Mouse (Mus musculus): Measurements from ENCODE around the gene Kmt5b.

Kmt5b gene

DNA sequence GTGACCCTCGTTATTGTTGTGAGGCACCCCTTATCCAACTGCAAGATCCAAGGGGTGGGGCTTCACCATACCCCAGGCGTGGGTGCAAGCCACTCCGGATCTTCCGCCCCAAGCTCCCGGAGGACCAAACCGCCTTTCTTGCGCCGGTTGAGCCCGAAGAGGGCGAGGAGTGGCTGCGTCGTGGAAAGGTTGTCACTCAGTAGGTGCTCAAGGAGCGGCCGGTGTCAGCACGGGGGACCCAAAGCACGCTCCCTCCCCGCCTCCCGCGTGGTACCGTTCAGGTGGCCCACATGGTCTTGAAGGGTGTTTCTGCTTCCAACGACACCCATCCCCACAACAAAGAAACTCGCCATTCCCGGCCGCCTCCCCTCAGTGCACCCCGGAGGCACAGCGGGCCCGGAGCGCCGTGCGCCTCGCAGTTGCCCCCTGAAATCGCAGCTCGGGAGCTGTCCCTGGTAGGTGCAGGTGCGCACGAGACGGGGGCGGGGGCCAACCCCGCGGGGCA is at the start of gene Kmt5b:
Gene Kmt5b, plus strand, starts transcription at position 146 of the 505 bp plus-strand sequence.
- peak; percentile 56 to 61 for DNase-seq (ENCODE audit: low spot score in 2 of 2)

DNA sequence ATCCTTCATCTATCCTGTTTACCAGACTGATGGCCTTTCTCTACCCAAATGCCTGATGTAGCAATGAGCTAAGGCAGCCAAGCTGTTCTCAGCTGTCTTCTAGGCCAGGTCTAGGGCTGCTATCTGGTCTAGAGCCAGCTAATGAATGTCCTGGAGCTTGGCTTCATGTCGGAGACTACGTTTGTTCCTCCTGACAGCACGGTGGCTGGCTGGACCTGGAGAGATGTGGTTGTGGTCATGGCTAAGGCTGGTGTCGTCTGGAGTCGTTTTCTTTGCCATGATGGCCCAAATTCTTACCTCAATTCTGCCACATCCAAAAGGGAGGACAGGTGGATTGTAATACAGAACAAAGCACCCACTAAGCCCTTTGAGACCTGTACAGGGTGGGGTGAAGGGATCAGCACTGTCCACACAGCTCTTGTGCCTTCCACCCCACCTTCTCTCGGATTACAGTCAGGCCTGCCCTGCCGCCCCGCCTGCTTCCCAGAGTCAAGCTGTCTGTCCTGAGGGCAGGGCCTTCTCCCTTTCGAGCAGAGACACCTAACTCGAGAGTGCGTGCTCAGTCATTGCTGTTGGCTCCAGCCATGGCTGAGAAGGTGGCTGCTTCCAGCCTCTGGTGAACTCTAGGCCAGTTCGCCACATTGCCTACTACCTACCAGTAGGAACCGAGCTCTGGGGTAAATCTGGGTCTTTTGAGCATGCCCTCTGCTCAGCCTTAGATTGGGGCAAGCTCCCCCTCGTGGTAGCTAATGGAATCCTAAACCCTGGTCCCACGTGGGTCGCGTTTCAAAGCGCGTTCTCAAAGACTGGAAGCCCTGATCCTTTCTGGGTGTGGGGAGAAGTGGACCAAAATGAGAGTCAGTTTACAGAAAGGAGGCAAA is 48.5 kb upstream of the Kmt5b start:
- peak; percentile 68 to 70 for DNase-seq (ENCODE audit: low spot score in 2 of 2)

DNA sequence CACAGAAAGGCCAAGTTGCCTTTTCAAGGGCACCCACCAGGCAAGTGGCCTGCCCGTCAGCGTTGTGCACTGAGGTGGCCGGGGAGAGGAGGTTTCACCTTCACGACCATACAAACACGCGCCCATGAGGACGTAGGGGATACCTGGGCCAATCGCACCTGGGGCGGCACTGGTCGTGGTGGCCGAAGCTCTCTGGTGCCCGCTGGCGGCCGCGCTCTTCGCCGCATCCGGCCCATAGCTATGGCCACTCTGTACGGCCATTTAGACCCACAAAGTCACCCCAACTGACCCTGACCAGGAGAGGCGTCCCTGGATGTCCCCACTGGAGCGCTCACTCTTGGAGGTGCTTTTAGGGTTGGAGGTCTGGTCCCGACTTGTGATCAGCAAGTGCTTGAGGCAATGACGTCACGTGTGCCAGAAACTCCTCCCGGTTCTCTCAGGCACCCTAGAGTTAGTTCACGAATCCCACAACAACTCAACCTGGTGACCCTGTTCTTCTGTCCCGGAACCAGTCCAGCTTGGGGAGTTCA is 47.8 kb upstream of the Kmt5b start:
- DNase-seq (ENCODE audit: low spot score in 2 of 2): peak; percentile 38 to 66

DNA sequence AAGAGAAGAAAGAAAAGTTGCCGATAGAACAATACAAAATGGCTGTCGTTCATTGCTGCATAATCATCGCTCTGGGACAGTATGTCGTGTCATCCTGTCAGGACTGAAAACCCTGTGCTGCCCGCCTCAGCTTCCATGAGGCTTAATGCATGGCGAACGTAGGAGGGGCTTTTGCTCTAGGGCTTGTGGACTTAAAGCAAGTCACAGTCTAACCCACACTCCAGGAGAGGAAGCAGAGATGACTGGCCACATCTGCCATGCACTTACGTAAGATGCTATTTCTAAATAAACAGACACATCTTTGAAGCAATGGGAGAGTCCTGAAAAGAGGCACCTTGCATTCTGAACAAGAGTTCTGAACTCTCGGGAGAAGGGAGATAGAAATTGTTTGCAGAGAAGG is 44.1 kb upstream of the Kmt5b start:
- DNase-seq (ENCODE audit: low spot score in 2 of 2): no peak

DNA sequence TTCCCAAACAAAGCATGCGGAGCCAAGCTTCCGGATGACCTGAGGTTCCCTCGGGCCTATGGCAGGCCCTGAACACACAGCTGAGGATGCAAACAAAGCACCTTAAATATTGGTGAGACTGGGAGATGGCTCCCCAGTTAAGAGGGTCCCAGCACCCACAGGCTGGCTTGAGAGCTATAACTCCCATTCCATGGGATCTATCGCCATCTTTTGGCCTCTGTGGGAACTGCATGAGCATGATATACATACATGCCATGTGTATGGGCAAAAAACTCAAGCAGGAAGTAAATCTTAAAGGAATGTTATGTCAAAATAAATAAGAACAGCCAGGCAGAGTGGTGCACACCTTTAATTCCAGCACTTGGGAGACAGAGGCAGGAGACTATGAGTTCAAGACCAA is 43.3 kb upstream of the Kmt5b start:
- DNase-seq (ENCODE audit: low spot score in 2 of 2): no peak

DNA sequence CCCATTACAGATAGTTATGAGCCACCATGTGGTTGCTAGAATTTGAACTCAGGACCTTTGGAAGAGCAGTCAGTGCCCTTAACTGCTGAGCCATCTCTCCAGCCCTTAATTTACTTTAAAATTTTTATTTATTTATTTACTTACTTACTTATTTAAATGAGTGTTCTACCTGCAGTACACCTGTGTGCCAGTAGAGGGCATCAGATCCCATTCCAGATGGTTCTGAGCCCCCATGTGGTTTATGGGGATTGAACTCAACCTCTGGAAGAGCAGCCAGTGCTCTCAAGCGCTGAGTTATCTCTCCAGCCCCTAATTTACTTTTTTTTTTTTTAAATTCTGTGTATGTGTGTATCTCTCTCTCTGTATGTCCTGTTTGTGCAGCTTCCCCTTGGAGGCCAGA is 42.4 kb upstream of the Kmt5b start:
- peak; percentile 71 to 76 for DNase-seq (ENCODE audit: low spot score in 2 of 2)

DNA sequence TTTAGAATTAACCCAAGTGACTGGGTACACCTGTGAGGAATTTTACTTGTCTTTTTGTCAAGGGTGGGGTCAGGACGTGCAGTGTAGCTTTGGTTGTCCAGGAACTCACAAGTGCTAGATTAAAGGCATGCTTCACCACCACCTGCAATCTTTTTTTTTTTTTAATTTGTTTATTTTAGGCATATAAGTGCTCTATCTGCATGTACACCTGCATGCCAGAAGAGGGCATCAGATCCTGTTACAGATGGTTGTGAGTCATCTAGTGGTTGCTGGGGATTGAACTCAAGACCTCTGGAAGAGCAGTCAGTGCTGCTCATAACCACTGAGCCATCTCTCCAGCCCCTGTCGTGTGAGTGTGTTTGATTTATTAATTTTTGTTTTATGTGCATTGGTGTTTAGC is 38.3 kb upstream of the Kmt5b start:
- no peak for DNase-seq (ENCODE audit: low spot score in 2 of 2)

DNA sequence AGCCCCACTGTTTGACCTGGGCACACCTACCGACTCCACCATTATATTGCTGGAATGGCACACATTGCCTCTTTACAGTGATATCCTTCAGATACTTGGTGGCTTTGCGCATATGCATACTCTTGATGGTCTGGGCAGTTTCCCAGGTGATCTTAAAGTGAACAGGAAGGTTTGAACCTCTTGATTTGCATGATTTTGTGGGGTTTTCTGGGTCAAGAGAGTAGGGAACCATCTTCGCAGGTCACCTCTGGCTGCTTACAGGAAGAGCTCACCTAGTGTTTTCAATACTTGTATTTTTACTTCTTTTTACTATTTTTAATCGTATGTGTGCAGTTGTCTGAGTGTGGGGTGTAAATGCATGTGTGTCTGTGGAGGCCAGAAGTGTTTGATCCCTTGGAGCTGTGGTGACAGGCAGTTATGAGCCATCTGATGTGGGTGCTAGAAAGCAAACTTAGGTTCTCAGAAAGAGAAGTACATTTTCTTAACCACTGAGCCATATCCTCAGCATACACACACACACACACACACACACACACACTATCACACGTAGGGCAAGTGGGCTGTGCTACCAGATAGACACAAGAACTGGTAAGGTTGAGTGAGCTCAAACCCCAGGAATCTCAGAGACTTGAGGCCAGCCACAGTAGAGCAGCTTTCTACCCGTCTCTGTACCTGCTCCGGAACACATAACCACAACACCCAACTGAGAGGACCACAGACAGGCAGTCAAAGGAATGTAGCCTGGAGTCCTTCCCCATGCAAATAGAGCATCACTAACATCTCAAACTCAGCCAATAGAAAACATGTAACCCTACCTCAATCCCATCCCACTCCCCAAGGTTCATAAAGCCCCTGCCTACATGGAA is 36.2 kb upstream of the Kmt5b start:
- DNase-seq (ENCODE audit: low spot score in 2 of 2): no peak

DNA sequence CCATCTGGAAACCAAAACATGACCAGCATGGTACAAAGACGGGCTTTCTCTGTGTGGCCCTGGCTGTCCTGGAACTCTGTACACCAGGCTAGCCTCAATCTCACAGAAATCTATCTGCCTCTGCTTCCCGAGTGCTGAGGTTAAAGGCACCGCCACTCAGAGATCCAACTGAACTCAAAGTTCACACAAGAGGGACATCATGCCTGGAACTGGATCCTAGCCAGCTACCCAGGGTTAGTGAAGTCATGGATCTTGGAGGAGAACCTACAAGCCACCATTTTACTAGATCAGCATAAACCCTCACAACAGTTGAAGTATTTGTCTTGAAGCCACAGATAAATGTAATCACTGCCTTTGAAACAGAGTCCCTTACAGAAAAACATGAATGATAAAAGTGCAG is 31.2 kb upstream of the Kmt5b start:
- DNase-seq (ENCODE audit: low spot score in 2 of 2): no peak

DNA sequence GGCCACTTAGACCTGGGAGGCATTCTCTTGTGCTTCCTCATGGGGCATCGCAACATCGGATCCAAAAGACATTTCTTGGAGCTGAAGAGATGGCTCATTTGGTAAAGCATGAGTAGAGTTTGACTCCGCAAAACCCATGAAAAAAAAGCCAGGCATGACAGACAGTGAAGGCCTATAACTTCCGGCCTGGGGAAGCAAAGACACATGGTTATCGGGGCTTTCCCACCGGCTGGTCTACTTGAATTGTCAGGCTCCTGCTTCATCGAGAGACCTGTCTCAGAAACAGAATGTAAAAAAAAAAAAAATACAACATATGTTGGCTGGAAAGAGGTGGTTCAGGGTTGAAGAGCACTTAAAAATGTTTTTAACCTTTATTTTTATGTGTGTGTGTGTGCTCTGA is 27.6 kb upstream of the Kmt5b start:
- DNase-seq (ENCODE audit: low spot score in 2 of 2): no peak

DNA sequence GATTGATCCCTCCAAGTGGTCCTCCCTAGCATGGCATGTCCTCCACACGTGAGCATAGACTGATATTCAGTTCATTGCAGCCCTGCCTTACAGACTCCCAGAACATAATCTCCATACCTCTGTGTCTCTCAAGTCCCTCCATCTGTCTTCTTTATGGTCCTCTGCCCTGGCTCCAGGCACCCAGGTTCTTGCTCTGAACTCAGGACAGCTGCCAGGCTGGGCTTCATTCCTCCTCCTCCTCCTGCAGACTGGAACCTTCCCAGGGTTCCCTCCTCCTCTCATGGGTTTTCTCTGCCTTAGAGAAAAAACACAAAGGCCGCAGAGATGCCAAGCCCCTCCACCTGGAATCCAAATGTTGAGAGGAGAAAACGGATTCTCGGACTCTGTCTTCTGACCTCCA is 24.5 kb upstream of the Kmt5b start:
- no peak for DNase-seq (ENCODE audit: low spot score in 2 of 2)

DNA sequence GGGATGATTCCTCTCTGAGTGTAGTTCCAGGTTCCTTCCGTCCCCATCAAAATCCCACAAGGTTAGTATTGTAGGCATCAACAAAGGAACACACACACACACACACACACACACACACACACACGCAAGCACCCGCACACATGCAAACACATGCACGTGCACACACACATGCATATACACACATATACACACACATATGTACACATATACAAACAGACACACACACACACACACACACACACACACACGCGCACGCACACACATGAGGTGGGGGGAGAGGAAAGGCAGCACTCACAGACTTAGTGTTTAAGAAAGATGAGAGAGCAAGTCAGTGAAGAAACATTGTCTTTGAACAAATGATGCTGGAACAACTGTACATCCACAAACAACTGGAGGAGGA is 23.9 kb upstream of the Kmt5b start:
- DNase-seq (ENCODE audit: low spot score in 2 of 2): no peak

DNA sequence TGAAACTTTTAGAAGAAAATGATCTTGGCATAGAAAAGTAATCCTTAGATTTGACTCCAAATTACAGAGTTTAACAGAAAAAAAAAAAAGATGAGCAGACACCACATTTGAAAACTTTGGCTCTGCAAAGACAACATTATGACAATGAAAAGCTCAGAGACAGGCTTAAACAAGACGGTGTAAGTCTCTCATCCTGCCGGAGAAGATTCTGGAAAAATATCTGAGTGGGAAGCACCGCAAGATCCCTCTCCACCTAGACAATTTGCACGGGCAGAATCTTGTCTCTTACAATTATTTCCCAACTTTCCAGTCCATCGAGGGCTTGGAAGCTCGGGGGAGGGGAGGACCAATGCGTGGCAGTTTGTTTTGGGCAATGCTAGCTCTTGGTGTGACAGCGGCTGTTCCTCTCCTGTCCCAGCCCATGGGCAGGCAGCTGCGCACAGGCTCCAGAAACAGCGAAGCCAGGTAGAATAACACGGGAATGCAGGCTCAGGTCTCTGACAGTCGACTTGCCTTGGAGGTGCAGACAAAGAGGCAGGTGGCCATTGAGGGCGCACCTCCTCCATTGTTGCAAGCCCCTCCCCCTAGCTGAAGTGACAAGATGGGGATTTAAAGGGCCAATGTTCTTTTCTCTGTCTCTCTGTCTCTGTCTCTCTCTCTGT is 23.2 kb upstream of the Kmt5b start:
- peak; percentile 51 to 69 for DNase-seq (ENCODE audit: low spot score in 2 of 2)

DNA sequence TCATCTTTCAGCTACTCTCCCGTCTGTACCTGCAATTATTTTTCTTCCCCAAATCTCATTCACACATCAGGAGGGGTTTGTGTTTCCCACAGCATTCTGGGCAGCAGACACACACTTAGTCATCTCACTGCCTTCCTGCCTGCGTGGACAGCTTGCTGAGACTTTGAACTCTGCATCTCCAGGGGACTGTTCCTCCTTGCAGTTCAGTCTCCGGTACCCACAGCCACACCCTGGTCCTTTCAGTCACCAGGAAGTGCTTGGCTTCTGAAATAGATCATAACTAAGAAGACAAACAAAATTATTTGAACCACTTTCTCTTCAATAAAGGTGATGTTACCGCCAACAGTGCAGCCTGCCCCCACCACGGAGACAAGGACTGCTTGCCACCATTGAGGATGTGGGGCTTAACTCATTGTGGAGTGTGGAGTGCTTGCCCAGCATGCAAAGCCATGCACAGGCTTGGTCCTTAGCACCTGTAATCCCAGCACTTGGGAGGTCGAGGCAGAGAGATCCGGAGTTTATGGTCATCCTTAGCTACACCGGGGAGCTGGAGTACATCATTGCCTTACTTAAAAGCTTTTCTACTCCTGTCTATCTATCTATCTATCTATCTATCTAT is 14.5 kb upstream of the Kmt5b start:
- DNase-seq (ENCODE audit: low spot score in 2 of 2): no peak

DNA sequence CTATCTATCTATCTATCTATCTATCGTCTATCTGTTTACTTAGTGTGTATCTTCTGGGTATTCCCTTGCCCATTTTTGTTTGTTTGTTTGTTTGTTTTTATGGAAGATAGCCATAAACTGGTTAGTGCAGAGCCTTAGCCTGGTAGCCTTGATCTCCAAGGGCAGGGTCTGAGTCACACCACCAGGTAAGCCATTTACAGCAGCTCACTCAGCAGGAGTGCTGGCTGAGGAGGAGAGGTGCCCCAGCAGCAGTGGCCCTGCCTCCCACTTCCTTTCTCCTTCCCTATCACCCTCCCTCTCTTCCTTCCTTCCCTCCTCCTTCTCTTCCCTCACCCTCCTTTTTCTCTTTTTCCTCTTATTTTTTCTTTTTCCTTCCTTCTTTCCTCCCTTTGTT is 14.0 kb upstream of the Kmt5b start:
- DNase-seq (ENCODE audit: low spot score in 2 of 2): no peak

DNA sequence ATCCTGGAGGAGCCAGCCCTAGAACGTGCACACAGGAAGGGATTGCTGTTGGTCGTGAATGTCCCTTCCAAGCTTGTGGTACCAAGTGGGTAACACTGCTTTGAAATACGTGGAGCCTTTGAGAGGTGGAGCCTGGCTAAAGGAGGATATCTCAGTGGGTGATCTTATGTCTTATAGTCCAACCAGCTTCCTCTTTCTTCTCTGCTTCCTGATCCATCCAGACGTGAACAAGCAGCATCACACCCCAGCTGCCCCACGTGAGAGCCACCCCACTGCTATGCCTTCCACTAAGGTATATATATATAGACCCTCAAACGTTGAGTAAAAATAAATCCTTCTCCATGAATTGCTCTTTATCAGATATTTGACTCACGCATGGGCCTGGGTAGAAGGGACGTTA is 13.5 kb upstream of the Kmt5b start:
- no peak for DNase-seq (ENCODE audit: low spot score in 2 of 2)

DNA sequence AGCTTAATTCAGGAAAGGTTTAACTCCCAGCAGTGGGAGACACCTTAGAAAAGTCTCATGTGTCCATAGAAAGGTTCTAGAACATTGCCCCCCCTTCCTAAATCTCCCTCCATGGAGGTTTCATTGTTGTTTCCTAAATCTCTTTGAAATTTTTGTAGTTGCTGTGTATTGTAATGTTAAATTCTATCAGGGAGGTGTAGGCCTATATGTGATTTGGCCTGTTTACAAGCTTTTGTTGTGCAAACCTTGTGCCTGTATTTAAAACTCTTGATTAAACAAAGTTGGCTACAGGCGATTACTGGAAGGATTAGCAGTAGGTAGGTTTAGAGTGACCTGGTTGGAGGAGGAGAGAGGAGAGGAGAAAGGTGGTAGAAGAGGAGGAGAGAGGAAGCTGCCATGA is 9.4 kb upstream of the Kmt5b start:
- DNase-seq (ENCODE audit: low spot score in 2 of 2): no peak

DNA sequence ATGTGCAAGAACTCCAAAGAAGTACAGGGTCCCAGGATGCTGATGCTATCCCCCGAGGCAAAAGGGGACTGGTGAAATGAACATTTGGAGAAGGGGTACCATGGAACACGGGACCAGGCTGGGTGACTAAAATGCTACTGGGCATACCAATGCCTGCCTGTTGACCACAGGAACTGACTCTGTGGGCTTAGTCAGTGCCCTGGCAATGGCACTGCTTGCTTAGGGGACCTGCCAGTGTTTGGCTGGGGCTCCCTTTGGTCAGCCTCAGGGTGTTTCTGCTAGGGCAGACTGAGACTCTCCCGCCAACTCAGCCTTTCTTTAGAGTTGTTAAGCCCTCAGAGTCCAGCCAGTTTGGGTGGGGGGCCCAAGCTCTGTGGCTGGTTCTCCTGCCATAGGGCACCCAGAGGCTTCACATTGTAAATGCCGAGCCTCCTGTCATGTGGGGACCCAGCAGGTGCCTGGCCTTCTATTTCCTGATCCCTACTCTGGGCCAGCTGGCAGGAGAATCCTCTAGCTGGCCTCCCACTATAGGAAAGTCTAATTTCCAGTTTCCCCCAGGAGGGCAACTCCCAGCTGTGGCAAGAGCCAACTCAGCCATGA is 1.9 kb upstream of the Kmt5b start:
- no peak for DNase-seq (ENCODE audit: low spot score in 2 of 2)

DNA sequence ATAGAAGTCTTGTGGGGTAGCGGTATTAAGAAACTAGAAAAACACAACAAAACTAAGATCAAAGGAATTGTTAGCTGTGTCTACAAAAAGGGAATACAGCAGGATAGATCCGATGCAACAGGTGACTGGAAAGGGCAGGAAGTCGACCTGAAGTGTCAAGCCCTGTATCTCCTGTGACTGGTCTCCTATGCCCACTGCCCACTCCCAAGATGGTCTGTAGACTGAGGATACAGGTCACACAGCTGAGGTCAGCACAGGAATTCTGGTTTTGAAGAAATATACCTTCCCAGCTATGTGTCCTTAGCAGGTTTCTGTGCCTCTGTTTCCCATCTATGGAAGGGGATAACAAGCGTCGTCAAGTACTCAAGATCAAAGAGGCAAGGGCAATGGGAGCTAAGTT is 843 bp upstream of the Kmt5b start:
- DNase-seq (ENCODE audit: low spot score in 2 of 2): no peak

DNA sequence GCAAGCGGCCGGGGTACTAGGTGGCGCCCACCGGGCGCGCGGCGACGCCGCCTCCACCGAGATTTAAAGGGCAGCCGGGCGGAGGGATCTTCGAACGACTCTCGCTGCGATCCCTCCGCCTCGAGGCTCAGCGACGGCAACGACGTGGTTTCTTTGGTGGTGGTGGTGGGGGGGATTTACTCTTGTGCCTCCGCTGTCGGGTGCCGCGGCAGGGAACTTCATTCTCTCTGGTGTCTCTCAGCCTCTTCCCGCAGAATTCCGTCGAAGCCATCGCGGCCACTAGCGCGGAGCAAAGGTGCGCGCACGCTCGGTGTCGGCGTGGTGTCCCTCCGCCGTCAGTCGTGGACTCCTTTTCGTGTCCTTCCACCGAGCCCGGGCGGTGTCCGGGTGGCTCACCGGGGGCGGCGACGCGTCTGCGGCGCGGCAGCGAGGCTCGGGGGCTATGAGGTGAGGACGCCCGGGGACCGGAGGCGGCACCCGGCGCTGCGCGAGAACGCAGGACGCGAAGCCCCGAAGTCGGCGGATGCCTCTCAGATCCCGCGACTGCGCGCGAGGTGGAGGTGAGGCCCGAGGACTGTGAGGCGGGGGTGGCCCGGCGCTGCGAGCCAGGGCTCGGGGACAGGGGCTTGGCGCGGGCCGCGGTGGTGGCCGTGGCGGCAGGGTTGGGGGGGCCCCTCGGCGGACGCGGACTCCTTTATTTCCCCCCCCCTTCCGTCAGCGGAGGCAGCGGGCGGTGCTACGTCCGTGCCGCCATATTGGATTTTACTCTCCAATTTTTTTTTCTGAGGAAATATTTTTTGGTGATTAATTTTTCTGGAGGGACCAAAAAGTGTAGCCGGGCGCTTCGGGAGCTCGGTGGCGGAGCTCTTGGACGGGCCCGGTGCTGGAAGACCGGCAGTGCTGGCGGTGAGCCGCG is 818 bp downstream of the Kmt5b start:
- DNase-seq (ENCODE audit: low spot score in 2 of 2): peak; percentile 82 to 87

Measured in right cerebral cortex, adult 2 months (tissue).